Mouse (Mus musculus): ENCODE data around the gene Camk1g. TPM values are rescaled to one million over a fixed set of nuclear protein-coding genes. Genes with fewer than 3 reads are reported as not detected.

Gene Camk1g
- total RNA-seq, 1 experiment: not detected

DNA sequence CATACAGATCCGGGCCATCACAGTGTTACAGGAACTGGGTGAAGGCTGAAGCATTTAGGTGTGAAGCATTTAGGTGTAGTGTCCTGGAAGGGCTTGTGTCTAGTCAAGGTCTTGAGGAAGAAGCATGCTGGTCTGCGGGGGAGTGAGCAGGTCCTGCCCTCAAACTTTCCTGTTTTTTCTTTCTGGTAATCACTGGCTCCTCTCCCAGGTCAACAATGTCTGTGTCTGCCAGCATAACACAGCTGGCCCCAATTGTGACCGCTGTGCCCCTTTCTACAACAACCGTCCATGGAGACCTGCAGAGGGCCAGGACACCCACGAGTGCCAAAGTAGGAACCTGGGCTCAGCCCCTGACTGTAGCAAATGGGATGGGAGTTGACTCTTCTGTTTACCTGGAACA lies 42.4 kb downstream of the Camk1g start:
- H3K27ac ChIP-seq (ENCODE audit: insufficient read depth, low read depth, low read length, poor library complexity, severe bottlenecking): no peak overlapping the region
- in situ Hi-C loops (cut with MboI; ENCODE audit: low sequenced_read_pairs in 2 of 2, unreplicated experiment in 2 of 2): no loop called here
- H3K36me3 ChIP-seq (ENCODE audit: control insufficient read depth, insufficient read depth, low read length, poor library complexity, severe bottlenecking): no peaks in the 10 kb centered on the region
- no peak overlapping the region for H3K9ac ChIP-seq (ENCODE audit: insufficient read depth, low read depth, low read length, poor library complexity, severe bottlenecking)
- TF ChIP-seq CHD2 (IDR thresholded peaks at IDR 0.05; ENCODE audit: low read depth, low read length): no peak
- no peak for TF ChIP-seq HCFC1 (IDR thresholded peaks at IDR 0.05; ENCODE audit: borderline replicate concordance, insufficient read depth, low read length)
- no peak for TF ChIP-seq MAFK (IDR thresholded peaks at IDR 0.05; ENCODE audit: insufficient read depth, low read depth, low read length)
- no peak for TF ChIP-seq ZC3H11A (IDR thresholded peaks at IDR 0.05; ENCODE audit: borderline replicate concordance, low read depth, low read length)
- no peak for TF ChIP-seq ZNF384 (IDR thresholded peaks at IDR 0.05; ENCODE audit: low read depth, low read length)
- H3K4me1 ChIP-seq (ENCODE audit: control insufficient read depth in 2 of 2, insufficient read depth in 2 of 2, low read length in 2 of 2, poor library complexity in 1 of 2): no peaks in the 10 kb centered on the region
- H3K4me3 ChIP-seq (ENCODE audit: insufficient read depth in 1 of 2, low read depth in 1 of 2, low read length in 2 of 2, poor library complexity in 1 of 2, severe bottlenecking in 1 of 2): no peak overlapping the region
- no peaks in the 10 kb centered on the region for H3K9me3 ChIP-seq (ENCODE audit: control insufficient read depth, insufficient read depth, low read depth, low read length)
- DNase-seq (ENCODE audit: low read depth, low spot score): no peak

DNA sequence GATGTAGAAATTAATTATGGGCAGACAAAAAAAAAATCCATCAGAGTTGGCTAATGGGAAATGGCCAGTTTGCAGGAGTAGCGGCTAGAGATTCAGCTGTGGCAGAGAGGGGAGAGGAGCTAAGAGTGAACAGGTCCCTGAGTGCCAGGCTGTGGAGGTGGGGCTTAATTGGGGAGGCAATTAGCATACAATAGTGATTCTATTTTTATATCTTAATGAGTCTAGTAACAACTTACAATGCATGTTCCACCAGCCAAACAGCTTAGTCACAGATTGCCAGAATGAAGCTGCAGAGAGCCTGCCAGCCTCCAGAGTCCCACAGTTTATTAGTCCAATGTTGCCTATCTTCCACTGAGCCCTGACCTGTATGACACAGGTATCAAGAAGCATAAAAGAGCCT lies 42.9 kb downstream of the Camk1g start:
- Histone ChIP-seq H3K4me3 (ENCODE audit: insufficient read depth in 1 of 2, low read depth in 1 of 2, low read length in 2 of 2, poor library complexity in 1 of 2, severe bottlenecking in 1 of 2) (no peak overlapping the region), H3K9ac (ENCODE audit: insufficient read depth, low read depth, low read length, poor library complexity, severe bottlenecking) (no peak overlapping the region), H3K36me3 (ENCODE audit: control insufficient read depth, insufficient read depth, low read length, poor library complexity, severe bottlenecking) (no peaks in the 10 kb centered on the region), H3K9me3 (ENCODE audit: control insufficient read depth, insufficient read depth, low read depth, low read length) (no peaks in the 10 kb centered on the region), H3K27ac (ENCODE audit: insufficient read depth, low read depth, low read length, poor library complexity, severe bottlenecking) (no peak overlapping the region), H3K4me1 (ENCODE audit: control insufficient read depth in 2 of 2, insufficient read depth in 2 of 2, low read length in 2 of 2, poor library complexity in 1 of 2) (no peaks in the 10 kb centered on the region)
- TF ChIP-seq MAFK (IDR thresholded peaks at IDR 0.05; ENCODE audit: insufficient read depth, low read depth, low read length) (no peak), CHD2 (IDR thresholded peaks at IDR 0.05; ENCODE audit: low read depth, low read length) (no peak), ZC3H11A (IDR thresholded peaks at IDR 0.05; ENCODE audit: borderline replicate concordance, low read depth, low read length) (no peak), ZNF384 (IDR thresholded peaks at IDR 0.05; ENCODE audit: low read depth, low read length) (no peak), HCFC1 (IDR thresholded peaks at IDR 0.05; ENCODE audit: borderline replicate concordance, insufficient read depth, low read length) (no peak)
- in situ Hi-C loops (cut with MboI; ENCODE audit: low sequenced_read_pairs in 2 of 2, unreplicated experiment in 2 of 2): no loop called here
- DNase-seq (ENCODE audit: low read depth, low spot score): no peak

DNA sequence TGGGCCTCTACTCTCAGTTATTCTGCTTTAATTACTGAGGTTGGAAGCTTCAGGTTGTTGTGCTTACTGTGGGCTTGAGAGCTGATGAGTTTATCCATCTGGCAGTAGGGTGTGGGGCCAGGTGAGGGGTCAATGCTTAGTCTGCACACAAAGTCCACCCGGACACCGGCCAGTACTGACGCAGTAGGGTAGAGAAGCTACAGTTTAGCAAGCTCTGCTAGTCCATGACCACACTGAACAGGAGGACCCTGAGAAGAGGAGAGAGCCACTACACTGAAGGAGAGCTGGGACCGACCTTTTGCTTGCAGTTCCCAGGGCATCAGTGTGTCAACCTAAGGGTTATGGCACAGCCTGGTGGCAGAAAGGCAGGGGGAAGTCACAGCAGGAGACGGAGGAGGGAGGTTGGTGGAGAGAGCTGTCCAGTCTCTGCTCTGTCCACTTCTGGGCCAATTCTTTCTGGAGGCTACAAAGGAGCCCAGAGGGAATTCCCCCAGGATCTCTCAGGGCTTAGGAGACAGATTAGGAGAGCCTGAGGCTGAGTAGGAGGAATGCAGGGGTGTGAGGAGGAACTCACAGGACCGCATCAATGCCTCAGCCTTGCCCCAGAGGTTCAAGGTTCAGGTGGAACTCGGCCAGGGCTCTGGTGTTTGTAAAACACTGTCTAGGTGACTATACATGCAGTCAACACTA lies 43.5 kb downstream of the Camk1g start:
- no peak overlapping the region for H3K27ac ChIP-seq (ENCODE audit: insufficient read depth, low read depth, low read length, poor library complexity, severe bottlenecking)
- no peak overlapping the region for H3K4me3 ChIP-seq (ENCODE audit: insufficient read depth in 1 of 2, low read depth in 1 of 2, low read length in 2 of 2, poor library complexity in 1 of 2, severe bottlenecking in 1 of 2)
- no peaks in the 10 kb centered on the region for H3K4me1 ChIP-seq (ENCODE audit: control insufficient read depth in 2 of 2, insufficient read depth in 2 of 2, low read length in 2 of 2, poor library complexity in 1 of 2)
- no peaks in the 10 kb centered on the region for H3K9me3 ChIP-seq (ENCODE audit: control insufficient read depth, insufficient read depth, low read depth, low read length)
- in situ Hi-C loops (cut with MboI; ENCODE audit: low sequenced_read_pairs in 2 of 2, unreplicated experiment in 2 of 2): no loop called here
- H3K36me3 ChIP-seq (ENCODE audit: control insufficient read depth, insufficient read depth, low read length, poor library complexity, severe bottlenecking): no peaks in the 10 kb centered on the region
- no peak overlapping the region for H3K9ac ChIP-seq (ENCODE audit: insufficient read depth, low read depth, low read length, poor library complexity, severe bottlenecking)
- no peak for DNase-seq (ENCODE audit: low read depth, low spot score)
- TF ChIP-seq ZC3H11A (IDR thresholded peaks at IDR 0.05; ENCODE audit: borderline replicate concordance, low read depth, low read length) (no peak), HCFC1 (IDR thresholded peaks at IDR 0.05; ENCODE audit: borderline replicate concordance, insufficient read depth, low read length) (no peak), MAFK (IDR thresholded peaks at IDR 0.05; ENCODE audit: insufficient read depth, low read depth, low read length) (no peak)

DNA sequence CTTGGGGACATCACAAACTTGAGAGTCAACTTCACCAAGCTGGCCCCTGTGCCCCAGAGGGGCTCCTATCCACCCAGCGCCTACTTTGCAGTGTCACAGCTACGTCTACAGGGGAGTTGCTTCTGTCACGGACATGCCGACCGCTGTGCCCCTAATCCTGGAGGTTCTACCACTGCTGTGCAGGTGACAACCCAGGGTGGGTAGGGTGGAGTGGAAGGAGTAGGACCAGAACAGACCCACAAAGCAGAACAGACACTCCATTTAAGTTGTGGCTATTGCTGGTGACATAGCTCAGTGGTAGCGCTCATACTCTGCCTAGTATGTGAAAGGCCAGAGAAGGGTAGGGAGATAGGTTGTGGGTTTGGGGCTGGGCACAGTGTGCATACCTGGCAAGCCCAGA lies 44.2 kb downstream of the Camk1g start:
- TF ChIP-seq ZC3H11A (IDR thresholded peaks at IDR 0.05; ENCODE audit: borderline replicate concordance, low read depth, low read length): no peak
- TF ChIP-seq MAFK (IDR thresholded peaks at IDR 0.05; ENCODE audit: insufficient read depth, low read depth, low read length): no peak
- no peak for TF ChIP-seq ZNF384 (IDR thresholded peaks at IDR 0.05; ENCODE audit: low read depth, low read length)
- Histone ChIP-seq H3K27ac (ENCODE audit: insufficient read depth, low read depth, low read length, poor library complexity, severe bottlenecking) (no peak overlapping the region), H3K36me3 (ENCODE audit: control insufficient read depth, insufficient read depth, low read length, poor library complexity, severe bottlenecking) (no peaks in the 10 kb centered on the region), H3K4me1 (ENCODE audit: control insufficient read depth in 2 of 2, insufficient read depth in 2 of 2, low read length in 2 of 2, poor library complexity in 1 of 2) (no peaks in the 10 kb centered on the region), H3K9me3 (ENCODE audit: control insufficient read depth, insufficient read depth, low read depth, low read length) (no peaks in the 10 kb centered on the region), H3K4me3 (ENCODE audit: insufficient read depth in 1 of 2, low read depth in 1 of 2, low read length in 2 of 2, poor library complexity in 1 of 2, severe bottlenecking in 1 of 2) (no peak overlapping the region), H3K9ac (ENCODE audit: insufficient read depth, low read depth, low read length, poor library complexity, severe bottlenecking) (no peak overlapping the region)
- in situ Hi-C loops (cut with MboI; ENCODE audit: low sequenced_read_pairs in 2 of 2, unreplicated experiment in 2 of 2): no loop called here
- DNase-seq (ENCODE audit: low read depth, low spot score): no peak

DNA sequence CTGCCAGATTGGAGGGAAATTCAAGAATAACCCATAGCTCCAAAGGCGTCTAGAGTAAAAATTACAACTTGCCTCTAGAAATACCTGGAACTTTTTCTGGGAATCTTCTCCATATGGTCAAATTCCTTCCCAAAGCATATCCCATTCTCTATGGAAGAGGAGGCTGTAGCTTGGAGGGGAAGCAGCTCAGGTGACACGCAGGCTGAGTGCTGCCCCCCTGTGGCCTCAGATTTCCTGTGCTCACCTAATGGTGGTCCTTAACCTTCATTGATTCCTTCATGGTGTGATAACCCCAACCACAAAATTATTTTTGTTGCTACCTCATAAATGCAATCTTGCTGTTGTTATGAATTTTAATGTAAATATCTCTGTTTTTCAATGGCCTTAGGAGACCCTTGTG lies 45.9 kb downstream of the Camk1g start:
- in situ Hi-C loops (cut with MboI; ENCODE audit: low sequenced_read_pairs in 2 of 2, unreplicated experiment in 2 of 2): no loop called here
- no peaks in the 10 kb centered on the region for H3K36me3 ChIP-seq (ENCODE audit: control insufficient read depth, insufficient read depth, low read length, poor library complexity, severe bottlenecking)
- peak; percentile 13 for DNase-seq (ENCODE audit: low read depth, low spot score)
- no peak overlapping the region for H3K4me3 ChIP-seq (ENCODE audit: insufficient read depth in 1 of 2, low read depth in 1 of 2, low read length in 2 of 2, poor library complexity in 1 of 2, severe bottlenecking in 1 of 2)
- no peak overlapping the region for H3K9ac ChIP-seq (ENCODE audit: insufficient read depth, low read depth, low read length, poor library complexity, severe bottlenecking)
- H3K4me1 ChIP-seq (ENCODE audit: control insufficient read depth in 2 of 2, insufficient read depth in 2 of 2, low read length in 2 of 2, poor library complexity in 1 of 2): no peaks in the 10 kb centered on the region
- H3K9me3 ChIP-seq (ENCODE audit: control insufficient read depth, insufficient read depth, low read depth, low read length): no peaks in the 10 kb centered on the region
- no peak overlapping the region for H3K27ac ChIP-seq (ENCODE audit: insufficient read depth, low read depth, low read length, poor library complexity, severe bottlenecking)
- TF ChIP-seq ZC3H11A (IDR thresholded peaks at IDR 0.05; ENCODE audit: borderline replicate concordance, low read depth, low read length): peak; percentile 25; the same call in 1 of the 2 replicates
- no peak for TF ChIP-seq ZNF384 (IDR thresholded peaks at IDR 0.05; ENCODE audit: low read depth, low read length)

Measured in ES-E14 (cell line).